Mouse (Mus musculus) embryonic stem cell, embryonic (primary cell): ENCODE results near the gene Myl10.

Source experiments
- CTCF ChIA-PET, 4 experiments: fragments of 300-600 bp in 2 of 4; fragments of 350-600 bp in 2 of 4; sonication (Branson Sonifier 250); formaldehyde crosslinking; loops; one replicate each; lab custom pipeline; 2022; ENCODE audit warnings: inconsistent platforms in 2 of 4; lab: Charles Lee
- POLR2A ChIA-PET, 4 experiments: fragments of 300-600 bp in 2 of 4; fragments of 350-600 bp in 2 of 4; sonication (Branson Sonifier 250); formaldehyde crosslinking; loops; one replicate each; lab custom pipeline; 2022; ENCODE audit warnings: antibody characterized with exemption in 4 of 4, inconsistent platforms in 1 of 4; lab: Charles Lee

Myl10 gene

DNA sequence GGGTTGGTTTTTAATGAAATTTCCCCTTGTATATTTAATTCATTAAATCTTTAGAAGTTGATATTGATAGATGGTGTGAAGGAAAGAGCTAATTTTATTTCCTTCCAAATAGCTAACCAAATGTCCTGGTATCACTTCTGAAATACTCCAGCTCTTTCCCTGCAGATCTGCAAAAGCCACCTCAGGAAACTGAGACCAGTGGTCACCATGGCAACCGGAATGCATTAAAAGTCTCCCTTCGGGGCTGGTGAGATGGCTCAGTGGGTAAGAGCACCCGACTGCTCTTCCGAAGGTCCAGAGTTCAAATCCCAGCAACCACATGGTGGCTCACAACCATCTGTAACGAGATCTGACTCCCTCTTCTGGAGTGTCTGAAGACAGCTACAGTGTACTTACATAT lies 33.3 kb downstream of the Myl10 start:
- CTCF ChIA-PET: interaction anchor here in 2 of 4 experiments (0.6 to 1.1 kb wide), 3 partner anchors 20 to 810 kb away, joined by 3 to 5 read pairs (median 4); no protein-coding TSS in a partner anchor

DNA sequence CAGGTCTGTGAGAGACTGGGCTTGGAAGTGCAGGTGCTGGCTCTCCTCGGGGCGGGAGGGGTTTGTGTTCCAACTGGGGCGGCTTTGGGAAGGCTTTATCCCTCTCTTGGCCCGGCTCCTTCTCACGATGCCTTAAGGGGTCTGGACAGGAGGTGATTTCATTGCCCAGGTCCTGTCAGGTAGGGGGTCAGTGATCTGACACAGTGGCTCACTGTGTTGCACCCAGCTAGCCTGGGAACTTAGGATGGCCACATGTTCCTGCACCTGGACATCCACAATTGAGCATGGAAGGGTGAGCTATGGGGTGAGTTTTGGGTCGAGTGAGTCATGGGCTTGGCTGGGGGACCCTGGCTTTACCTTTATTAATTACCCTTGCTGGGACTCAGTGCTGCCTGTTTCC lies 46.0 kb downstream of the Myl10 start:
- CTCF ChIA-PET: interaction anchor here in 2 of 4 experiments (0.6 to 1.2 kb wide), 6 partner anchors 10 to 1170 kb away, joined by 3 to 5 read pairs (median 4); no protein-coding TSS in a partner anchor
- POLR2A ChIA-PET: interaction anchor here in 1 of 4 experiments (0.5 kb wide), 1 partner anchor 136 kb away, joined by 3 read pairs; no protein-coding TSS in a partner anchor

More for the DNA sequence above, 33.3 kb downstream of the Myl10 start:
- POLR2A ChIA-PET: interaction anchor here in 2 of 4 experiments (0.5 to 0.7 kb wide), 2 partner anchors 10 to 44 kb away, joined by 3 read pairs; no protein-coding TSS in a partner anchor

DNA sequence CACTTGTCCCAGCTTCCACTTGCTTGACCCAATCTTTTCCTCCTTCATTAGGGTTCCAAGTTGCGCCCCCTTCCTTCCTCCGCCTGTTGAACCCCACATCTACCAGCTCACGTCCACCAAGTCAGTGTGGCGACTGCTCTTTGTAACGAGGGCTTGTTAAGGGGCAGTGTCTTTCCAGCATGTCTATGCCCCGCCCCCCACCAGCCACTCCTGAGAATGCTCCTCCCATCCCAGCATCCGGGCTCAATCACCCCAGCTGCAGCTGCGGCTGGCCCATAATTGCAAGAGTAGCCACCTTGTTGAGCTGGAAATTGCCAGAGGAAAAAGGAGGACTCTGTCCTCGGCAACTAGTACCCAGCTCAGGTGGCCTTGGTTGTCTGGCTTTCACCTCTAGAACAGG lies 53.6 kb downstream of the Myl10 start:
- POLR2A ChIA-PET: interaction anchor here in 1 of 4 experiments (0.9 to 1.0 kb wide), 2 partner anchors 23 to 25 kb away, joined by 3 to 4 read pairs; no protein-coding TSS in a partner anchor
- CTCF ChIA-PET: interaction anchor here in 3 of 4 experiments (0.6 to 2.2 kb wide), 5 partner anchors 13 to 626 kb away, joined by 3 to 12 read pairs (median 3); no protein-coding TSS in a partner anchor
